Mouse (Mus musculus) liver, adult 2 months (tissue): Measurements from ENCODE around the gene Prune1. TPM values are rescaled to one million over a fixed set of nuclear protein-coding genes. Genes with fewer than 3 reads are reported as not detected.

Experiments used
- DNase-seq: peaks from one replicate; pipeline ENCODE4 v3.0.0-alpha.2; 2011; ENCODE audit warnings: low read depth, low spot score; ENCODE audit errors: extremely low read depth
- H3K27ac ChIP-seq: fragments of 200-500 bp; replicated peaks from 2 replicates; pipeline ENCODE4 v1.5.1; 2012; ENCODE audit warnings: low read depth, mild to moderate bottlenecking, control low read depth, inconsistent platforms, low read length; ENCODE audit not compliant: insufficient read depth
- H3K27me3 ChIP-seq: fragments of 200-500 bp; 2 replicates; pipeline ENCODE4 v1.6.1; 2012; ENCODE audit warnings: mild to moderate bottlenecking, moderate library complexity, low read length, inconsistent platforms; ENCODE audit not compliant: control insufficient read depth, insufficient read depth
- H3K36me3 ChIP-seq: fragments of 200-500 bp; 2 replicates; pipeline ENCODE4 v1.6.1; 2012; ENCODE audit warnings: low read length, inconsistent platforms; ENCODE audit not compliant: control insufficient read depth, insufficient read depth
- H3K4me1 ChIP-seq: fragments of 200-500 bp; 2 replicates; pipeline ENCODE4 v1.6.1; 2011; ENCODE audit warnings: low read length; ENCODE audit not compliant: control insufficient read depth, insufficient read depth
- H3K4me3 ChIP-seq: fragments of 200-500 bp; 2 replicates; pipeline ENCODE4 v1.5.1; 2011; ENCODE audit warnings: low read depth, mild to moderate bottlenecking, control low read depth, low read length, moderate library complexity; ENCODE audit not compliant: insufficient read depth
- H3K79me2 ChIP-seq: fragments of 200-500 bp; 2 replicates; pipeline ENCODE4 v1.6.1; 2012; ENCODE audit warnings: inconsistent platforms, mild to moderate bottlenecking, low read length, moderate library complexity; ENCODE audit not compliant: control insufficient read depth, insufficient read depth
- H3K9ac ChIP-seq: fragments of 200-500 bp; 2 replicates; pipeline ENCODE4 v1.6.1; 2012; ENCODE audit warnings: low read depth, mild to moderate bottlenecking, control low read depth, inconsistent platforms, low read length
- CTCF ChIP-seq: fragments of 200-500 bp; IDR thresholded peaks from 2 replicates; pipeline ENCODE4 v1.5.1; 2011; ENCODE audit warnings: low read depth, low read length, control low read depth
- POLR2A ChIP-seq: fragments of 200-500 bp; IDR thresholded peaks from 2 replicates; pipeline ENCODE4 v1.6.1; 2011; ENCODE audit warnings: low read length, control low read depth; ENCODE audit not compliant: insufficient read depth; ENCODE audit errors: extremely low read depth
- WGBS: fragments of 180-500 bp; shearing (Covaris S2); methylation state at CpG from one replicate; pipeline ENCODE4 v1.1.7; 2018; 5-methylcytosine and 5-hydroxymethylcytosine counted together
- polyA plus RNA-seq: library from polyadenylated mRNA; depleted of rRNA; stranded (reverse); fragments of >200 nt; gene quantifications from 2 replicates; pipeline ENCODE4 v1.2.3, GENCODE M21; 2012
- total RNA-seq: library from RNA; depleted of rRNA; stranded (reverse); fragments of >200 nt; gene quantifications from 2 replicates; pipeline ENCODE4 v1.2.3, GENCODE M21; 2014

Prune1 gene
- total and polyA plus RNA-seq, 2 experiments, result 7.6 to 11.3 TPM

- peak; percentile 97 for DNase-seq
- Histone ChIP-seq H3K27me3 (no peaks in the 10 kb centered on the region), H3K4me1 (peaks cover 44% of the 10 kb centered on the region), H3K79me2 (peaks cover 31% of the 10 kb centered on the region; the same call in 1 of the 2 replicates), H3K36me3 (peaks cover 46% of the 10 kb centered on the region), H3K9ac (peak overlapping the region; percentile 70), H3K4me3 (peak overlapping the region; percentile 5; the same call in 1 of the 2 replicates), H3K27ac (peak overlapping the region; percentile 92)
- no peak for TF ChIP-seq CTCF
- TF ChIP-seq POLR2A, result no peak
- WGBS, result 28% methylated on average over 12 of the region's 12 CpGs
These were observed 38.1 kb upstream of the Prune1 start for GRCm38 (mm10) chr3:95319701-95320625.

- Histone ChIP-seq H3K79me2 (peaks cover 31% of the 10 kb centered on the region; the same call in 1 of the 2 replicates), H3K36me3 (peaks cover 38% of the 10 kb centered on the region), H3K27ac (peak overlapping the region; percentile 98), H3K9ac (peak overlapping the region; percentile 90), H3K27me3 (no peaks in the 10 kb centered on the region), H3K4me3 (peak overlapping the region; percentile 61), H3K4me1 (peaks cover 44% of the 10 kb centered on the region)
- TF ChIP-seq CTCF (no peak), POLR2A (no peak)
- DNase-seq, result no peak
- 10% methylated on average over 2 of the region's 2 CpGs for WGBS
These were observed 37.2 kb upstream of the Prune1 start for GRCm38 (mm10) chr3:95319110-95319509.

- Histone ChIP-seq H3K79me2 (peaks cover 31% of the 10 kb centered on the region; the same call in 1 of the 2 replicates), H3K4me1 (peaks cover 41% of the 10 kb centered on the region), H3K36me3 (peaks cover 35% of the 10 kb centered on the region), H3K27me3 (no peaks in the 10 kb centered on the region), H3K9ac (peak overlapping the region; percentile 90), H3K27ac (peak overlapping the region; percentile 98), H3K4me3 (peak overlapping the region; percentile 61)
- DNase-seq, result peak; percentile 100
- TF ChIP-seq POLR2A (peak; percentile 94), CTCF (no peak)
- 13% methylated on average over 6 of the region's 6 CpGs for WGBS
These were observed 36.7 kb upstream of the Prune1 start for GRCm38 (mm10) chr3:95318548-95318947.

- Histone ChIP-seq H3K4me3 (peak overlapping the region; percentile 2), H3K27ac (peak overlapping the region; percentile 87), H3K36me3 (peaks cover 27% of the 10 kb centered on the region), H3K4me1 (peaks cover 36% of the 10 kb centered on the region), H3K9ac (peak overlapping the region; percentile 46), H3K79me2 (peaks cover 31% of the 10 kb centered on the region; the same call in 1 of the 2 replicates), H3K27me3 (no peaks in the 10 kb centered on the region)
- WGBS, result 11% methylated on average over 12 of the region's 12 CpGs
- DNase-seq, result peak; percentile 70
- peak; percentile 81 for TF ChIP-seq CTCF
- no peak for TF ChIP-seq POLR2A
These were observed 35.7 kb upstream of the Prune1 start for GRCm38 (mm10) chr3:95317414-95318080.

GRCm38 (mm10) chr3:95315844-95316550 lies 34.1 kb upstream of the Prune1 start:
- H3K4me1 ChIP-seq, result peaks cover 31% of the 10 kb centered on the region
- TF ChIP-seq POLR2A, result no peak
- no peak for TF ChIP-seq CTCF
- 2% methylated on average over 9 of the region's 9 CpGs for WGBS

More at GRCm38 (mm10) chr3:95315844-95316550, 34.1 kb upstream of the Prune1 start:
- H3K27me3 ChIP-seq, result no peaks in the 10 kb centered on the region
- peak overlapping the region; percentile 92 for H3K4me3 ChIP-seq
- peak; percentile 57 for DNase-seq
- peak overlapping the region; percentile 99 for H3K9ac ChIP-seq
- peak overlapping the region; percentile 88 for H3K27ac ChIP-seq
- H3K36me3 ChIP-seq, result peaks cover 11% of the 10 kb centered on the region
- H3K79me2 ChIP-seq, result peaks cover 31% of the 10 kb centered on the region; the same call in 1 of the 2 replicates
